Mouse (Mus musculus): ENCODE data around the gene Olfr916. TPM values are rescaled to one million over a fixed set of nuclear protein-coding genes. Genes with fewer than 3 reads are reported as not detected.

Gene Olfr916
- not detected in 2 replicates for polyA plus RNA-seq (2015; fragmentation: Nextera tagmentation; extraction: Ambion mirVana)

GRCm38 (mm10) chr9:38659775-38660174, at the start of gene Olfr916:
Gene Olfr916 (minus strand): TSS chr9:38659875.

DNA sequence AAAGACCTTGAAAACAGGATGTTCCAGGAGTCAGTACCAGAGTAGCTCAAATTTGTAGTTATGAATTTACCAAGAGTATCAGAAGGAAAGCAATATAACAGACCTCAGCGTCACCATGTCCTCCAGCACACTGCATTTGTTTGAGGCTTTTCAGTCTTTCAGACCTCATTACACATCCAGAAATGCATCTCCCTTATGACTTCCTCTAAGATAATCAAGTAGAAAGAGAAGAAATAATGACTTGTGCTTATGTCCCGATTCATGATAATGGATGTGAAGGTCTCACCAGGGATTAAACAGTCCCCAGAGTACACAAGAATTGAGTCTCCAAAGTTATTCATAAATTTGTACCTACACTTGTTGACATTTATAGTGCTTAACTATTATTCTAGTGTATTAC, 14.8 kb upstream of the Olfr916 start, which contains the start of gene Olfr918:
TSS of gene Olfr918 (minus strand) at position 101 of the 400 bp plus-strand sequence.

DNA sequence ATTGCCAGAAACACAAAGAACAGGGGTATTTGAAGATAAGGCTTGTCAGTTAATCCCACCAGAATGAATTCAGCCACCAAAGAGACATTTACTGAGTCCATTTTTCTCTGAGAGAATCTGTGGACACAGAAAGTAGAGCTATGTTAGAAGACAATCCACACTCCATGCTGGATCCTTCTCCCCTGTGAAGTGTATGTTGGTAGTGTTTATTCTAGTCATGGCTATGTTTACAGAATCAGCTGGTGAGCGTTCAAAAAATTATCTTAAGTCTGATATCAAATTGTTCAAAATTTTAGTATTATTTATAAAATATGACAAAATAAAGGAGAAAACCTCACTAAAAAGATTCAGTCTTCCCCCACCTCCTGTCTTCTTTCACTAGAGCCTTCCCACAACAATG, 6.1 kb upstream of the Olfr916 start, which contains the start of gene Olfr917:
TSS of gene Olfr917 (minus strand) at position 101 of the 400 bp plus-strand sequence.

Other genes with a start within 250 kb of the Olfr916 start
- gene Olfr901, start 230.4 kb downstream of the Olfr916 start, polyA plus RNA-seq (2015; fragmentation: Nextera tagmentation; extraction: Ambion mirVana), result not detected in 2 replicates
- gene Olfr902, start 212.2 kb downstream of the Olfr916 start, polyA plus RNA-seq (2015; fragmentation: Nextera tagmentation; extraction: Ambion mirVana), result not detected in 2 replicates
- not detected in 2 replicates for gene Olfr904, start 196.7 kb downstream of the Olfr916 start, polyA plus RNA-seq (2015; fragmentation: Nextera tagmentation; extraction: Ambion mirVana)
- not detected in 2 replicates for gene Olfr905, start 188.8 kb downstream of the Olfr916 start, polyA plus RNA-seq (2015; fragmentation: Nextera tagmentation; extraction: Ambion mirVana)
- not detected in 2 replicates for gene Olfr906, start 172.8 kb downstream of the Olfr916 start, polyA plus RNA-seq (2015; fragmentation: Nextera tagmentation; extraction: Ambion mirVana)
- gene Olfr907, start 164.1 kb downstream of the Olfr916 start, polyA plus RNA-seq (2015; fragmentation: Nextera tagmentation; extraction: Ambion mirVana), result not detected in 2 replicates
- not detected in 2 replicates for gene Olfr911-ps1, start 138.3 kb downstream of the Olfr916 start, polyA plus RNA-seq (2015; fragmentation: Nextera tagmentation; extraction: Ambion mirVana)
- not detected in 2 replicates for gene Olfr910, start 122.0 kb downstream of the Olfr916 start, polyA plus RNA-seq (2015; fragmentation: Nextera tagmentation; extraction: Ambion mirVana)
- not detected in 2 replicates for gene Olfr912, start 79.7 kb downstream of the Olfr916 start, polyA plus RNA-seq (2015; fragmentation: Nextera tagmentation; extraction: Ambion mirVana)
- not detected in 2 replicates for gene Olfr913, start 67.1 kb downstream of the Olfr916 start, polyA plus RNA-seq (2015; fragmentation: Nextera tagmentation; extraction: Ambion mirVana)
- not detected in 2 replicates for gene Olfr914, start 54.8 kb downstream of the Olfr916 start, polyA plus RNA-seq (2015; fragmentation: Nextera tagmentation; extraction: Ambion mirVana)
- not detected in 2 replicates for gene Olfr917, start 6.0 kb upstream of the Olfr916 start, polyA plus RNA-seq (2015; fragmentation: Nextera tagmentation; extraction: Ambion mirVana)
- not detected in 2 replicates for gene Olfr918, start 14.7 kb upstream of the Olfr916 start, polyA plus RNA-seq (2015; fragmentation: Nextera tagmentation; extraction: Ambion mirVana)
- not detected in 2 replicates for gene Olfr919, start 43.8 kb upstream of the Olfr916 start, polyA plus RNA-seq (2015; fragmentation: Nextera tagmentation; extraction: Ambion mirVana)
- 13.1 and 19.9 TPM in 2 replicates for gene Vwa5a, start 58.4 kb upstream of the Olfr916 start, polyA plus RNA-seq (2015; fragmentation: Nextera tagmentation; extraction: Ambion mirVana)
- 0.22 and 0.38 TPM in 2 replicates for gene Olfr920, start 92.4 kb upstream of the Olfr916 start, polyA plus RNA-seq (2015; fragmentation: Nextera tagmentation; extraction: Ambion mirVana)
- gene Olfr921, start 113.2 kb upstream of the Olfr916 start, polyA plus RNA-seq (2015; fragmentation: Nextera tagmentation; extraction: Ambion mirVana), result not detected in 2 replicates
- not detected in 2 replicates for gene Olfr922, start 154.7 kb upstream of the Olfr916 start, polyA plus RNA-seq (2015; fragmentation: Nextera tagmentation; extraction: Ambion mirVana)
- gene Olfr923, start 166.7 kb upstream of the Olfr916 start, polyA plus RNA-seq (2015; fragmentation: Nextera tagmentation; extraction: Ambion mirVana), result not detected in 2 replicates
- gene Olfr924, start 184.6 kb upstream of the Olfr916 start, polyA plus RNA-seq (2015; fragmentation: Nextera tagmentation; extraction: Ambion mirVana), result not detected in 2 replicates
- gene Olfr26, start 195.2 kb upstream of the Olfr916 start, polyA plus RNA-seq (2015; fragmentation: Nextera tagmentation; extraction: Ambion mirVana), result not detected in 2 replicates
- gene Olfr926, start 217.3 kb upstream of the Olfr916 start, polyA plus RNA-seq (2015; fragmentation: Nextera tagmentation; extraction: Ambion mirVana), result not detected in 2 replicates